Mouse (Mus musculus): ENCODE measurements at regions not wholly inside any gene's neighbourhood (a gene's known extent, or its start where the extent isn't known, plus 50 kb on each side); places are given as distances from the start of the nearest gene placed in this dataset.
"Not testable (repeated sequence)": the region's sequence is repeated elsewhere in the genome, so short reads cannot be mapped to it uniquely, and the experiment has no call there.

- WGBS, result 27% methylated on average over 4 of the region's 4 CpGs
Measured at GRCm38 (mm10) chr12:114012860-114013259, 469.2 kb downstream of the Adam6a start.

DNA sequence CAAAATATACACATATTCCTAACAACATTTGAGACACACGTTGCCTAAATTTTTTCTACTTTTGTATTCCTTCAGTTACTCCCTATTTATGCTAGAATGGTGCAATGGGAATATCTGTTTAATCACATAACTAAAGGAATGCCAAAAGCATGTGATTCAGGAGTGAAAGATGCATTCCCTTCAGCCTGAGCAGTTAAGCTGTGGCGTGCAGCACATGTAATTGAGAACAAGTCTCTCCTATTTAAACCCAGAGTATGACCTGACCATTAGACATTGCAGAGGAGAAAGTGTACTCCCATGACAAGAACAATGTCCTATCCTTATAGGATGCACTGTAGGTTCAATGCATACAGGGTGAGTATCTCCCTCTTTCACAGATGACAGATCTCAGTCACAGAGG, 493.3 kb downstream of the Adam6a start:
- not testable (repeated sequence) for H3K4me1 ChIP-seq (ENCODE audit: insufficient read depth, low read length); DNase-seq (ENCODE audit: low spot score); ATAC-seq (ENCODE audit: low FRiP score); H3K9ac ChIP-seq (replicated peaks; ENCODE audit: low read length, poor library complexity, severe bottlenecking); H3K27me3 ChIP-seq (ENCODE audit: insufficient read depth, low read length); H3K4me2 ChIP-seq (ENCODE audit: low read depth, low read length, poor library complexity, severe bottlenecking); H3K27ac ChIP-seq (ENCODE audit: low read depth, low read length); H3K4me3 ChIP-seq (ENCODE audit: low read depth, low read length); H3K36me3 ChIP-seq (ENCODE audit: insufficient read depth, low read length)
- 76% methylated on average over 2 of the region's 2 CpGs for WGBS
- peaks cover 19% of the 10 kb centered on the region; the same call in 1 of the 2 replicates for H3K9me3 ChIP-seq (ENCODE audit: low read length)

More at GRCm38 (mm10) chr12:114012860-114013259, 469.2 kb downstream of the Adam6a start:
- not testable (repeated sequence) for H3K4me1 ChIP-seq (ENCODE audit: insufficient read depth, low read length); H3K27ac ChIP-seq (ENCODE audit: low read depth, low read length); H3K4me3 ChIP-seq (ENCODE audit: low read depth, low read length); H3K27me3 ChIP-seq (ENCODE audit: insufficient read depth, low read length); H3K9ac ChIP-seq (replicated peaks; ENCODE audit: low read length, poor library complexity, severe bottlenecking); H3K36me3 ChIP-seq (ENCODE audit: insufficient read depth, low read length); DNase-seq (ENCODE audit: low spot score); ATAC-seq (ENCODE audit: low FRiP score); H3K9me3 ChIP-seq (ENCODE audit: low read length); H3K4me2 ChIP-seq (ENCODE audit: low read depth, low read length, poor library complexity, severe bottlenecking)
- TF ChIP-seq CTCF (IDR thresholded peaks at IDR 0.05), result peak; percentile 21; the same call in 1 of the 2 replicates

- H3K4me3 ChIP-seq (ENCODE audit: low read depth, low read length); H3K9me3 ChIP-seq (ENCODE audit: low read length); DNase-seq (ENCODE audit: low spot score); H3K27ac ChIP-seq (ENCODE audit: low read depth, low read length); H3K9ac ChIP-seq (replicated peaks; ENCODE audit: low read length, poor library complexity, severe bottlenecking); H3K4me2 ChIP-seq (ENCODE audit: low read depth, low read length, poor library complexity, severe bottlenecking); H3K4me1 ChIP-seq (ENCODE audit: insufficient read depth, low read length); H3K36me3 ChIP-seq (ENCODE audit: insufficient read depth, low read length); ATAC-seq (ENCODE audit: low FRiP score); H3K27me3 ChIP-seq (ENCODE audit: insufficient read depth, low read length): not testable (repeated sequence)
- 68% methylated on average over 8 of the region's 8 CpGs for WGBS
- peak; percentile 33 for TF ChIP-seq CTCF (IDR thresholded peaks at IDR 0.05)
Measured at GRCm38 (mm10) chr12:114047991-114048390, 504.3 kb downstream of the Adam6a start.

DNA sequence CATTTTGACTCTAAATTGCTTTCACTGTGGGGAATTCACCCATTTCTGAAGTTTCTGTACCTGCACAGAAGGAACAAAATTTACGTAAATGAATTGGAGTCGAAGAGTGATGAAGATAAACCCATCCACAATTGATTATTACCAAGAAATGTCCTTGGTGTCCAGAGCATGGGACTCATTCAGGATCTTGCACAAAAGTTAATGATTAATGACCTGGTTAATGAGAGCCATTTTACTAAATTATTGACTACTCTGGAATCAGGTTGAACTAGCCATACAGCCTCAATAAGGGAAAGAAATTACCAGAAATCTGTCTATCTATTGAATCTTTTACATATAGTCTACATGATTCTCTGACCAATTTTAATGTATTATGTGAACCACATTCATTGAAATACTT, 509.6 kb downstream of the Adam6a start:
- DNase-seq (ENCODE audit: low spot score) (no peak), ATAC-seq (ENCODE audit: low FRiP score) (no peak)
- Histone ChIP-seq H3K27me3 (ENCODE audit: insufficient read depth, low read length) (no peaks in the 10 kb centered on the region), H3K4me3 (ENCODE audit: low read depth, low read length) (no peak overlapping the region), H3K9me3 (ENCODE audit: low read length) (no peaks in the 10 kb centered on the region), H3K36me3 (ENCODE audit: insufficient read depth, low read length) (no peaks in the 10 kb centered on the region), H3K4me2 (ENCODE audit: low read depth, low read length, poor library complexity, severe bottlenecking) (no peak overlapping the region), H3K9ac (replicated peaks; ENCODE audit: low read length, poor library complexity, severe bottlenecking) (no peak overlapping the region), H3K27ac (ENCODE audit: low read depth, low read length) (no peak overlapping the region), H3K4me1 (ENCODE audit: insufficient read depth, low read length) (no peaks in the 10 kb centered on the region)
- 92% methylated on average over 2 of the region's 2 CpGs for WGBS
- no peak for TF ChIP-seq CTCF (IDR thresholded peaks at IDR 0.05)

GRCm38 (mm10) chr12:114059615-114060014, 515.9 kb downstream of the Adam6a start:
- TF ChIP-seq CTCF (IDR thresholded peaks at IDR 0.05), result no peak
- Histone ChIP-seq H3K4me3 (ENCODE audit: low read depth, low read length) (no peak overlapping the region), H3K27ac (ENCODE audit: low read depth, low read length) (no peak overlapping the region), H3K36me3 (ENCODE audit: insufficient read depth, low read length) (no peaks in the 10 kb centered on the region), H3K9ac (replicated peaks; ENCODE audit: low read length, poor library complexity, severe bottlenecking) (no peak overlapping the region), H3K4me1 (ENCODE audit: insufficient read depth, low read length) (no peaks in the 10 kb centered on the region), H3K27me3 (ENCODE audit: insufficient read depth, low read length) (no peaks in the 10 kb centered on the region), H3K4me2 (ENCODE audit: low read depth, low read length, poor library complexity, severe bottlenecking) (no peak overlapping the region), H3K9me3 (ENCODE audit: low read length) (peaks cover 10% of the 10 kb centered on the region)
- ATAC-seq (ENCODE audit: low FRiP score) (no peak), DNase-seq (ENCODE audit: low spot score) (no peak)
- 70% methylated on average over 3 of the region's 3 CpGs for WGBS

DNA sequence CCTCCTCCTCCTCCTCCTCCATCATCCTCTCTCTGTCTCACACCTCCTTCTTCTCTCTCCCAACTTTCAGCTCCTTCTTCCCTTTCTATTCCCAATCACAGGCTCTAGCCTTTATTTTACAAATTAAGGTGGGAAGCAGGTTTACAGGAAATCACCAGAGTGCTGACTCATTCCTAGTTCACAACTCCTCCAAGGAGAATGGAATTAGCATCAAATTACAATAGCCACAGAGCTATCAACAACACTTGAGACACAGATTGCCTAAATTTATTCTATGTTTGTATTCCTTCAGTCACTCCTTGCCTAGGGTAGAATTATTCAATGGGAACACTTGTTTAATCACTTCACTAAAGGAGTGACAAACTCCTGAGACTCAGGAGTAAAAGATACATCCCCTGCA, 523.5 kb downstream of the Adam6a start:
- no peak overlapping the region for H3K4me3 ChIP-seq (ENCODE audit: low read depth, low read length)
- DNase-seq (ENCODE audit: low spot score), result no peak
- ATAC-seq (ENCODE audit: low FRiP score), result no peak
- H3K9ac ChIP-seq (replicated peaks; ENCODE audit: low read length, poor library complexity, severe bottlenecking), result no peak overlapping the region
- peaks cover 24% of the 10 kb centered on the region; the same call in 1 of the 2 replicates for H3K9me3 ChIP-seq (ENCODE audit: low read length)
- H3K27ac ChIP-seq (ENCODE audit: low read depth, low read length), result no peak overlapping the region
- no peaks in the 10 kb centered on the region for H3K36me3 ChIP-seq (ENCODE audit: insufficient read depth, low read length)
- no peaks in the 10 kb centered on the region for H3K4me1 ChIP-seq (ENCODE audit: insufficient read depth, low read length)
- no peak overlapping the region for H3K4me2 ChIP-seq (ENCODE audit: low read depth, low read length, poor library complexity, severe bottlenecking)
- TF ChIP-seq CTCF (IDR thresholded peaks at IDR 0.05), result no peak
- H3K27me3 ChIP-seq (ENCODE audit: insufficient read depth, low read length), result no peaks in the 10 kb centered on the region

GRCm38 (mm10) chr12:114108731-114109130, 565.0 kb downstream of the Adam6a start:
- WGBS, result 81% methylated on average over 4 of the region's 4 CpGs
- H3K4me1 ChIP-seq (ENCODE audit: insufficient read depth, low read length); H3K27ac ChIP-seq (ENCODE audit: low read depth, low read length); ATAC-seq (ENCODE audit: low FRiP score); H3K27me3 ChIP-seq (ENCODE audit: insufficient read depth, low read length); H3K9ac ChIP-seq (replicated peaks; ENCODE audit: low read length, poor library complexity, severe bottlenecking); H3K36me3 ChIP-seq (ENCODE audit: insufficient read depth, low read length); DNase-seq (ENCODE audit: low spot score); H3K4me3 ChIP-seq (ENCODE audit: low read depth, low read length); H3K4me2 ChIP-seq (ENCODE audit: low read depth, low read length, poor library complexity, severe bottlenecking): not testable (repeated sequence)
- H3K9me3 ChIP-seq (ENCODE audit: low read length), result peaks cover 26% of the 10 kb centered on the region; the same call in 1 of the 2 replicates
